Mouse (Mus musculus) A20 (cell line): ENCODE measurements at regions not wholly inside any gene's neighbourhood (a gene's known extent, or its start where the extent isn't known, plus 50 kb on each side); places are given as distances from the start of the nearest gene placed in this dataset.

Experiments
- DNase-seq: peaks from one replicate; pipeline ENCODE4 v3.0.0-alpha.2; 2011; ENCODE audit warnings: low read depth, low spot score

- DNase-seq = no peak
These were observed 108.3 kb upstream of the Isl1 start for GRCm38 (mm10) chr13:116417768-116418167.

GRCm38 (mm10) chr13:116414473-116414872 lies 105.0 kb upstream of the Isl1 start:
- no peak for DNase-seq

- peak; percentile 22 for DNase-seq
These were observed 101.2 kb upstream of the Isl1 start for GRCm38 (mm10) chr13:116410682-116411081.
